Mouse (Mus musculus) mesoderm, embryonic 11.5 days (tissue): ENCODE data around the gene Esd.

Experiments used
- DNase-seq: peaks from one replicate; pipeline ENCODE4 v3.0.0-alpha.2; 2012; ENCODE audit warnings: low read depth, low spot score

Gene Esd

GRCm38 (mm10) chr14:74732079-74732783, at the start of gene Esd:
Esd (plus strand) TSS chr14:74732297.
- DNase-seq = peak; percentile 96

GRCm38 (mm10) chr14:74684298-74684978, 47.7 kb upstream of the Esd start:
- no peak for DNase-seq

DNA sequence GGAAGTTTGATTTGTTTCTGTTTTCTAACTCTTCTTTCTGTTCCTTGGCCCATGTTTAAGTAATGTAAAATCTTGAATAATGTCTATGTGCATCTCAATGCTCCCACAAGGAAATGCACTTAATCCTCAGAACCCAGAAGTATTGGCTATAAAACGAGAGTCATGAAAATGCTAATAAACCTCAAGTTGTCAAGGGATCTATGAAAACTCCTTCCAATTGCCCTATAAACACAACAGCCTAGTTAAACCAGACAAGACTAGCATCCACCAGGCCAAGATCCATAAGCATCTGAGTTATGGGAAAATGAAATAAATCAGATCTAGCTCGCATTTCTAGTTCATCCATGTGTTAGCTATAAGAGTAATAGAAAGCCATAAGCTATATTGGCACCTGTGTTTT, 40.1 kb upstream of the Esd start:
- no peak for DNase-seq

DNA sequence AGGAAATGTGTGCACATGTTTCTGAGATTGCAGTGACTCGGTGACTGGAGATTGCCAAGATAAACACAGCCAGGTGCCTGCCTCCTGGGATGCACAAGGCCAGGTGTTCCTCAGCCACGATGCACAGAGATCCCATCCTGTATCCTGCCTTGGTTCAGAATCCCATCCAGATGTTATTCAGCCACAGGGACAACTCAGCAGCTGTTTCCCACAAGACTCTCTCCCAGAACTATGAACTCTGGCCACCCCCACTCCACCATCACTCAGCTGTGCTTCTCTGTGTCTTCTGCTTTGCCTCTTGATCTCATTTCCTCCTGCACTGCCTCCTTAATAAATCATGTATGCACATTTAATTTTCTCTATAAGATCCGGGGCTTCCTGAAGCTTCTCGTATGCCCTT, 35.3 kb upstream of the Esd start:
- peak; percentile 53 for DNase-seq

GRCm38 (mm10) chr14:74697432-74697831, 34.7 kb upstream of the Esd start:
- no peak for DNase-seq

- DNase-seq = no peak
Measured at GRCm38 (mm10) chr14:74699241-74699640, 32.9 kb upstream of the Esd start.

- DNase-seq = no peak
Measured at GRCm38 (mm10) chr14:74703930-74704329, 28.2 kb upstream of the Esd start.

DNA sequence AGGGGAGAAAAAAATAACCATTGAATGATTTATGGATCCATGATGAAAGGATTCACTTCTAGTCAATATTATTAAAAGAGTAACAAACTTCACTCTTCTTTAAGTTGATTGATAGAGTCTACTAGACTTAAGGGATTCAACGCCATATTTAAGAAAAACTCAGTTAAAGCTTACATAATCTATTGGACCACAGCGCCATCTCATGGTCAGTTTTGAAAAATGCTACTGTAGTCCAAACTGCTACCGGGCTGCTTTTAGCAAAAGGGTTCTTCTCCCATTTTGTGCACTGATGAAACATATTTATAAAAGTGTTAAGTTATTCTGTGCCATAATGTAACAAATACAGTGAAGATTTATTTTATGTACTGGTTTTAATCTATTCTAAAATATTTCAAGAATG, 23.0 kb upstream of the Esd start:
- peak; percentile 65 for DNase-seq

- no peak for DNase-seq
Measured at GRCm38 (mm10) chr14:74723541-74723940, 8.6 kb upstream of the Esd start.

DNA sequence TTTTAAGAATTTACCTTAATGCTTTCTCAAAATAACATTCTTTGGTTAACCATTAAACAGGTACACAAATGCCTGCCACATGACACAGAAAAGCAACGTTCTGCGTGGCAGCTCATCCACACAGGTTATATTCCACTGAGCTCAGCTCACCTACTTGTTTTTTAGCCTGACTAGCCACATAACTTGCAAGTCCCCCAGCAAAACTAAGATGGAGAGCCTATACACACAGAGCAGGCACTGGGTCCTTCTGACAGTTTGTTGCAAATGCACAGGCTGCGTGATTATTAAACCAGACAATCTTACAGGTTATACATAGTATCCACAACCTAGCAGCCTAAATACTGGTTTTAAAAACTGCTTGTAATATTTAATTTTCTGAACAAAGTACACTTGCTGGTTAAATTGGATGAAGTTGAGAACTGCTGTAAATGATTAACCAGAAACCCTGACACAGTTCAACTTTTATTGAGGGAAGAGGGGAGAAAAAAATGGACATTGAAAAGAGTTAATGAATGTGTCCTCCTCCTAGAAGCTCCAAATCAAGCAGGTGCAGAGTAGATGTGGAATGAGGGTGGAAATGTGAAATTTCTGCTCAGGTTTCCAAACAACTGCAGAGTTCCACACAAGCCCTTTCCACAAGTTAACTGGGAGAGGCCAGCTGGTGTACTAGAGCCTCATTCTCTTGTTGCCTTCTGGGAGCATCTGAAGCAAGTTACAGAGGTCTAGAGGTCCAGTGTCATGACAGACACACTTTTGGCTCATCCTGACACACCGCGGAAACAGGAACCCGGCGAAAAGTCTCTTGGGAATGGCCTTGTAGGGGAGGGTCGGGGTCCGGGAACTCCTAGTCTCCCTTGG, 647 bp upstream of the Esd start:
- no peak for DNase-seq

DNA sequence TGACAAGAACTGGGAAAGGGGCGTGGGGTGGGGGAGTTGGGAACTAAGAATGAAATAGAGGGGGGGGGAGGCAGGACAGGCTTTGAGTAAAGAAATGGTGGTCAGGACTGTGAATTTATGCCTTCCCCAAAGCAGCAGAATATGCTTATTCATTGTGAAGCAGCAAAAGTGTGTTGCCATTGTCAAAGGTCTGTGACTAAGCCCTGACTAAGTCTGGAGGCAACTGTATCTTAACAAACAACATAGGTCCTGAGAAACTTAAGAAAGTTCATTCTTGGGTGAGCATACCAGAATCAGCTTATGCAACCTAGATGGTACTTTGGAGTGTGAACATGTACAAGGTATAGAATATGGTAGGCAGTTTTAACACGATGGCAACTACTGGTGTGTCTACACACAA, 1.3 kb downstream of the Esd start:
- DNase-seq = no peak

- DNase-seq = no peak
Measured at GRCm38 (mm10) chr14:74735471-74735870, 3.4 kb downstream of the Esd start.

DNA sequence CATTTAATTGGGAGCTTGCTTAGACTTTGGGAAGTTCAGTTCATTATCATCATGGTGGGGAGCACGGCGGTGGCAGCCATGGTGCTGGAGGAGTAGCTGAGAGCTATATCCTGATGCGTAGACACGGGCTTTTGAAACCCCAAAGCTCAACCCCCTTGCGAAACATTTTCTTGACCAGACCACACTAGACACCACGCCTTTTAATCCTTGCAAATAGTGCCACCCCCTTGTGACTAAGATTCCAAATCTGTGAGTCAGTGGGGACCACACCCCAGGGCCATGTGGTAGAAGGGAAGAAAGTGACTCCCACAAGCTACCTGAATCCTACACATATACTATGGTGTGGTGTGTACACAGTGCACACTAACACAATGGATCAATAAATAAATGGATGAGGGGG, 4.8 kb downstream of the Esd start:
- no peak for DNase-seq

GRCm38 (mm10) chr14:74764191-74764918, 32.3 kb downstream of the Esd start:
- peak; percentile 81 for DNase-seq

- no peak for DNase-seq
Measured at GRCm38 (mm10) chr14:74767892-74768291, 35.8 kb downstream of the Esd start.

DNA sequence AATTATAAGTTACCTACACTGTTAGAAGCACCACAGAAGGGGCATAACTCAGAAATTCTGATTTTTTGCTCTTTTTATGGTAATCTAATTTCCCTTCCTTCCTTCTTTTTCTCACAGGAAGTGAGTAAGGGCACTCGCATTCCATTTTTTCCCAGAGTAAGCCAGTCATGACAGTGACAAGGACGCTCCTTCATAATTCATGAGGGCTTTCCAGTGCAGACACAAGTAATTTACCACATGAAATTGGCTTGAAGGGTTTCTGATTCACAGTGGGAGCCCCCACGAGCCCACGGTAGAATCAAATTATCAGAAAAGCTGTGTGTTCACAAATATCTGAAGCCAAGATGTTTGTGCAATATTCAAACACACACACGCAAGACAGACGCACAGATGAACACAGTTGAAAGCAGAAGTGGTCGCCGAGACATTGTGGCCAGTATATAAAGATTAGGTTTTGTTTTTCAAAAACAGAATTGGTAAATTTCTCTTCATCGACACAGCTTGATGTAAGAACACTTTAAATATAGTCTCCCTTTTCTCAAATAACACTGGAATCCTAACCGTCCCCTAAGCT, 42.0 kb downstream of the Esd start:
- no peak for DNase-seq

- DNase-seq = no peak
Measured at GRCm38 (mm10) chr14:74784243-74784934, 52.3 kb downstream of the Esd start.

GRCm38 (mm10) chr14:74787717-74788116, 55.6 kb downstream of the Esd start:
- DNase-seq = no peak

DNA sequence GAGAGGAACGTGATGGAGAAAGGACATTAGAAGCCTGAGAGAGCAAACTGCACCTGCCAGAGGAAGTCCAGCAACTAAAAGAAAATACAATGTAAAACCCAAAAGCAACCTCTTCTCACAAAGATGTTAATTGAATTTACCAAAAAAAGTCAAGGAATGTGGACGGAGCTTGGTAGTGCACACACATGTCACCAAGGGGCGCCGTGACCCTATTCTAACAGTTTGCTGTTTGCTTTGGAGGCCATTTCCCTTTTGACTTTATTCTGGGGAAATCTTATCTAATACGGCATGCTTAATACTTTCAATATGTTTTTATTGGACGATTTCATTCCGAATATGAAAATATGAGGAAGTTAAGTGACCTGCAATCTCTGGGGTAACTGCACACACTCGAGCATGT, 56.7 kb downstream of the Esd start:
- no peak for DNase-seq

DNA sequence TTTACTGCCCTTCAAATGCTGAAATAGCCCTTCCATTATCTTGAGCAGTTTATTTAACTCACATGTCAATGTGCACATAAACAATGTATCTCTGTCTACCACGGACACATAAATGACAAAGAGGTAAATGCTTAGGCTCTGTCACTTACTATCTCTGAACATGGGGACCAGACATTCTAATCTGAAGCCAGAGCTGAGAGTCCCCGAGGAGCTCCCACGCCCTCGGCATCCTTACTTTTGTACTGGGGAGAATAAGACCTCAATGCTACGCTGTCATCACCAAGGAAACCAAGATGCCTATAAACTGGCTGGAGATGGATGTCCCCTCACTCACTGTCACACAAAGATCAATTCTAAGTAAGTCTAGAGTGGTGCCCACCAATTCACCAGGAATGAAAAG, 58.4 kb downstream of the Esd start:
- DNase-seq = no peak

- DNase-seq = no peak
Measured at GRCm38 (mm10) chr14:74792793-74793192, 60.7 kb downstream of the Esd start.
